Mouse (Mus musculus) forebrain, embryonic 14.5 days (tissue): Measurements from ENCODE around the gene Ftl1. TPM values are rescaled to one million over a fixed set of nuclear protein-coding genes. Genes with fewer than 3 reads are reported as not detected.

Experiments used
- ATAC-seq: fragments of 200-750 bp; cut with Nextera tagmentation; 2 replicates; pipeline ENCODE4 v1.8.0; 2017; ENCODE audit warnings: mild to moderate bottlenecking, moderate library complexity
- DNase-seq: peaks from one replicate; pipeline ENCODE4 v3.0.0-alpha.2; 2015; ENCODE audit warnings: low spot score
- H3K27ac ChIP-seq: fragments of 300-500 bp; sonication (generic); 2 replicates; pipeline ENCODE4 v1.5.1; 2014; ENCODE audit warnings: low read depth, mild to moderate bottlenecking, control low read depth, low read length, moderate library complexity
- H3K27me3 ChIP-seq: fragments of 300-500 bp; sonication (generic); replicated peaks from 2 replicates; pipeline ENCODE4 v1.6.1; 2014; ENCODE audit warnings: low read length, control low read depth, mixed read lengths; ENCODE audit not compliant: control insufficient read depth, insufficient read depth
- H3K36me3 ChIP-seq: fragments of 300-500 bp; sonication (generic); 2 replicates; pipeline ENCODE4 v1.6.1; 2014; ENCODE audit warnings: low read length, control low read depth; ENCODE audit not compliant: control insufficient read depth, insufficient read depth
- H3K4me1 ChIP-seq: fragments of 300-500 bp; sonication (generic); 2 replicates; pipeline ENCODE4 v1.6.1; 2014; ENCODE audit warnings: antibody characterized with exemption, low read length, control low read depth; ENCODE audit not compliant: control insufficient read depth, insufficient read depth
- H3K4me2 ChIP-seq: fragments of 300-500 bp; sonication (generic); 2 replicates; pipeline ENCODE4 v1.6.1; 2014; ENCODE audit warnings: mild to moderate bottlenecking, control low read depth, low read length
- H3K4me3 ChIP-seq: fragments of 300-500 bp; sonication (generic); 2 replicates; pipeline ENCODE4 v1.5.1; 2014; ENCODE audit warnings: low read depth, low read length, control low read depth
- H3K9ac ChIP-seq: fragments of 300-500 bp; sonication (generic); 2 replicates; pipeline ENCODE4 v1.6.1; 2014; ENCODE audit warnings: mild to moderate bottlenecking, low read length, control low read depth, moderate library complexity
- H3K9me3 ChIP-seq: fragments of 300-500 bp; sonication (generic); replicated peaks from 2 replicates; pipeline ENCODE4 v1.6.1; 2016; ENCODE audit warnings: low read length, control low read depth, mixed read lengths; ENCODE audit not compliant: control insufficient read depth
- WGBS: fragments of 180-500 bp; shearing (Covaris S2); extraction: QIAGEN DNeasy Blood & Tissue Kit; methylation state at CpG from one replicate; pipeline ENCODE4 v1.1.7; 2014; 5-methylcytosine and 5-hydroxymethylcytosine counted together
- polyA plus RNA-seq: library from polyadenylated mRNA; unstranded; fragments of >200 nt; fragmentation: Nextera tagmentation; extraction: Ambion mirVana; gene quantifications from 2 replicates; pipeline ENCODE4 v1.2.1, GENCODE M21; 2014

Gene Ftl1
- polyA plus RNA-seq, 1 experiment from 2014 or later, result 6,800 TPM

- ATAC-seq, result no peak
- 62% methylated on average over 13 of the region's 13 CpGs for WGBS
- no peaks in the 10 kb centered on the region for H3K27me3 ChIP-seq
- peak overlapping the region; percentile 52 for H3K4me2 ChIP-seq
- DNase-seq, result no peak
- H3K27ac ChIP-seq, result peak overlapping the region; percentile 98; the same call in 1 of the 2 replicates
- H3K9me3 ChIP-seq, result no peaks in the 10 kb centered on the region
- peaks cover 30% of the 10 kb centered on the region for H3K4me1 ChIP-seq
- H3K4me3 ChIP-seq, result no peak overlapping the region
- peaks cover 66% of the 10 kb centered on the region for H3K36me3 ChIP-seq
- H3K9ac ChIP-seq, result no peak overlapping the region; the same call in 1 of the 2 replicates
Measured at GRCm38 (mm10) chr7:45460860-45461314, 1.2 kb upstream of the Ftl1 start.

GRCm38 (mm10) chr7:45460377-45460776 is 693 bp upstream of the Ftl1 start:
- peaks cover 25% of the 10 kb centered on the region for H3K4me1 ChIP-seq
- DNase-seq (no peak), ATAC-seq (no peak)
- 83% methylated on average over 7 of the region's 7 CpGs for WGBS
- peak overlapping the region; percentile 45 for H3K9ac ChIP-seq
- peak overlapping the region; percentile 52 for H3K4me2 ChIP-seq
- no peaks in the 10 kb centered on the region for H3K27me3 ChIP-seq
- peak overlapping the region; percentile 80 for H3K4me3 ChIP-seq
- H3K27ac ChIP-seq, result peak overlapping the region; percentile 98
- no peaks in the 10 kb centered on the region for H3K9me3 ChIP-seq
- peaks cover 70% of the 10 kb centered on the region for H3K36me3 ChIP-seq

- ATAC-seq, result peak; percentile 77
- peak; percentile 89 for DNase-seq
- Histone ChIP-seq H3K9ac (peak overlapping the region; percentile 94), H3K27ac (peak overlapping the region; percentile 98), H3K4me3 (peak overlapping the region; percentile 80), H3K4me1 (peaks cover 24% of the 10 kb centered on the region), H3K9me3 (no peaks in the 10 kb centered on the region), H3K36me3 (peaks cover 70% of the 10 kb centered on the region), H3K27me3 (no peaks in the 10 kb centered on the region), H3K4me2 (peak overlapping the region; percentile 83)
- WGBS, result under 1% methylated on average over 39 of the region's 43 CpGs
Measured at GRCm38 (mm10) chr7:45458748-45459563, 728 bp downstream of the Ftl1 start.

DNA sequence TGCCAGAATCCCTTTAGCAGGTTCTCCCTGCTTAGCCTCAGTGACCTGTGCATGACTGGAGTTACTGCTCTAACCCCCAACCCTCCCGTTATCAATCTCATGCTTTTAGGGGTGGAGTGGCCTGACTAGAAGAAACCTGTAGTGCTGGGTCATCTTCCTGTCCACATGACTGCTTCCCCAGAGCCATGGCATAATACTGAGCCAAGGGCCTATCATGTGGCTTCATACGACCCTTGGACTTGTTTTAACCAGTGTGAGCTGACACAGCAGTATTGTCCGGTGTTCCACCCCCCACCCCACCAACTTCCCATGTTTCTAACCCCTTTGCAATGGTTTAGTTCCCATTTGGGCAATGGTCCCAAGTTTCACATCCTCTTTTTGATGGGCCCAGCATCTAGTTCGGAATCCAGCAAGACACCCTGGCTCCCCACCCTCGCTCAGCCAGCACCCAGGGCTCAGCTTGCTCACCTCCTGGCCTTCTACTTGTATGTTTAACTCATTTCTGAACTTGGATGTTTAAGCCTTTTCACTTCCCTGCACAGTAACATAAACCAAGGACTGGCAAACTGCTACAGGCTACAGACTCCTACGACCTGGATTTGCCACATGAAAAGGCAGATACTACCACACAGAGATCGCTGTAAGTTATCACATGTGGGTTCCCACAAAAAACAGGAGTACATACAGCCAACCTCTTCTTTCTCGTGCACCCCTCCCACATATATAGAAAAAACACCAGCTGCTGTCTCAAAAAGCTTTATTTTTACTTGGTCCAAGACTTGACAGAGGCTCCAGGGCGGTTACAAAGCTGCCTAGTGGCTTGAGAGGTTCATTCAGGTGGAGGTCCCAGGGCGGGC is 2.3 kb downstream of the Ftl1 start:
- Histone ChIP-seq H3K4me3 (peak overlapping the region; percentile 80), H3K4me1 (peaks cover 24% of the 10 kb centered on the region), H3K9me3 (no peaks in the 10 kb centered on the region), H3K9ac (peak overlapping the region; percentile 94), H3K27ac (peak overlapping the region; percentile 29; the same call in 1 of the 2 replicates), H3K36me3 (peaks cover 61% of the 10 kb centered on the region), H3K4me2 (peak overlapping the region; percentile 83), H3K27me3 (no peaks in the 10 kb centered on the region)
- WGBS, result 70% methylated on average over 10 of the region's 10 CpGs
- ATAC-seq (no peak), DNase-seq (no peak)

GRCm38 (mm10) chr7:45456721-45457203 is 2.9 kb downstream of the Ftl1 start:
- Histone ChIP-seq H3K4me3 (0 out of 2 replicates have a peak overlapping the region, but pooled peaks have one; percentile 80), H3K4me2 (peak overlapping the region; percentile 83), H3K27ac (peak overlapping the region; percentile 29; the same call in 1 of the 2 replicates), H3K4me1 (peaks cover 24% of the 10 kb centered on the region), H3K27me3 (no peaks in the 10 kb centered on the region), H3K9me3 (no peaks in the 10 kb centered on the region), H3K9ac (no peak overlapping the region), H3K36me3 (peaks cover 60% of the 10 kb centered on the region)
- DNase-seq, result no peak
- 60% methylated on average over 9 of the region's 9 CpGs for WGBS
- ATAC-seq, result no peak

DNA sequence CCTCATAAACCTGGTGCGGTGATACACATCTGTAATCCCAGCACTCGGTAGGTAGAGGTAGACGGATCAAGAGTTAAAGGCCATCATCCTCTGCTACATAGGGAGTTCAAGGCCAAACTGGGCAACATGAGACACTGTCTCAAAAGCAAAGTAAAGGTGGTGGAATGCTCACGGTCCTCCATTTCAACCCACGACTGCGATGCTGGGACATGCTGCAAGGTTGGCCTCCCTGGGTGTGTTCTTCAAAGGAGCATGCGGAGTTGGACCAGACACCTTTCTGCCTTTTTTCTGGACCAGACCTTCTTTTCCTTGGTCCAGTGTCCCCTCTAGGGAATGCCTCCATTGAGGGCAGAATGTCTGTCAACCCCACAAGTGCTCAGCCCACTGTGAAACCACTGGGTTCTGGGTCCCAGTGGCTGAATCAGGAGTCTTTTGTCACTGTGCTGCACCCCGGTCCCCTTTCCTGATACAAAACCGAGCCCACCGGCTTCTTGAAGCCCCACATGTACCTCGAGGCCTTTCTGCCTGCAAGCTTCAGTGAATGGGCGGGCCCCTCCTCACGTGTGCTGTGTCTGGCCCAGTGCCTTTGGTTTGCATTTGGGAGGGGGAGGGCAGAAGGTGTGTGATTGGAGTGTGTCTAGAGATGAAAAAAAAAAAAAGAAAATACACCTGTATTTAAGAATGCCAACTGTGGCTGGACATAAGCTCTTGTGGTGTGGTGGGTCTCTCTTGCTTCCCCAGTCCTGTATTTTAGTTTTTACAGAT is 3.6 kb downstream of the Ftl1 start:
- WGBS, result 73% methylated on average over 13 of the region's 13 CpGs

GRCm38 (mm10) chr7:45454971-45455370 is 4.7 kb downstream of the Ftl1 start:
- WGBS, result 92% methylated on average over 15 of the region's 15 CpGs
- H3K4me1 ChIP-seq, result peaks cover 16% of the 10 kb centered on the region

More for the DNA sequence above, 3.6 kb downstream of the Ftl1 start:
- DNase-seq (no peak), ATAC-seq (no peak)
- H3K4me3 ChIP-seq, result no peak overlapping the region
- no peaks in the 10 kb centered on the region for H3K9me3 ChIP-seq
- peaks cover 56% of the 10 kb centered on the region for H3K36me3 ChIP-seq
- no peak overlapping the region for H3K9ac ChIP-seq
- no peaks in the 10 kb centered on the region for H3K27me3 ChIP-seq
- H3K27ac ChIP-seq, result no peak overlapping the region
- peaks cover 24% of the 10 kb centered on the region for H3K4me1 ChIP-seq
- no peak overlapping the region for H3K4me2 ChIP-seq

DNA sequence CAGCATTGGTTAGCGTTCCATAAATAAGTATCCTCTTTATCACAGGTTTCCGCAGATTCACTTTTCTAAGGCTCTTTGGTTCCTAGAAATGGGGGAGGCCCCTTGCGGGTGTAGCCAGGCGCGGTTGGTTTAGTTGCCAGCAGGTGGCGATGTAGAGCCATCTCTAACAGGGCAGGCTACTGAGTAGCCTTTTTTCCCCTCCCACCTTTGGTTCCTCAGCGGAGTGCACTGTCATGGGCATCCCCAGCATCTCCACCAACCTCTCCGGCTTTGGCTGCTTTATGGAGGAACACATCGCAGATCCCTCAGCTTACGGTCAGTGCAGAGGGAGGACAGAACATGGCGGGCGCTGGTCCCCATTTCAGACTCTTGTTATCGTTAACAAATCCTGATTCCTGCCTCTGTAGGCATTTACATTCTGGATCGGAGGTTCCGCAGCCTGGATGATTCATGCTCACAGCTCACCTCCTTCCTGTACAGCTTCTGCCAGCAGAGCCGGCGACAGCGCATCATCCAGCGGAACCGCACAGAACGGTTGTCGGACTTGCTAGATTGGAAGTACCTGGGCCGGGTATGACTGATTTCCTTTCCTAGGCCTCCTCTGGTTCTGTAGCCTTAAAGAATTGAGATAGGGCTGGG is 8.2 kb downstream of the Ftl1 start:
- H3K36me3 ChIP-seq, result peaks cover 48% of the 10 kb centered on the region
- H3K4me2 ChIP-seq, result no peak overlapping the region
- no peak overlapping the region for H3K4me3 ChIP-seq
- peak; percentile 83 for DNase-seq
- ATAC-seq, result peak; percentile 81
- no peaks in the 10 kb centered on the region for H3K9me3 ChIP-seq
- H3K9ac ChIP-seq, result no peak overlapping the region
- no peak overlapping the region for H3K27ac ChIP-seq
- H3K4me1 ChIP-seq, result no peaks in the 10 kb centered on the region
- 49% methylated on average over 23 of the region's 23 CpGs for WGBS
- no peaks in the 10 kb centered on the region for H3K27me3 ChIP-seq

More at GRCm38 (mm10) chr7:45454971-45455370, 4.7 kb downstream of the Ftl1 start:
- peaks cover 55% of the 10 kb centered on the region for H3K36me3 ChIP-seq
- no peaks in the 10 kb centered on the region for H3K9me3 ChIP-seq
- no peak overlapping the region for H3K4me3 ChIP-seq
- no peak overlapping the region for H3K27ac ChIP-seq
- H3K9ac ChIP-seq, result no peak overlapping the region
- ATAC-seq (no peak), DNase-seq (no peak)
- no peak overlapping the region for H3K4me2 ChIP-seq
- H3K27me3 ChIP-seq, result no peaks in the 10 kb centered on the region
